Mouse (Mus musculus) testis, postnatal 10 days (tissue): ENCODE data around the gene Ahsa1.
"Not testable (repeated sequence)": the region's sequence is repeated elsewhere in the genome, so short reads cannot be mapped to it uniquely, and the experiment has no call there.

Source experiments
- DNase-seq: peaks from one replicate; pipeline ENCODE4 v3.0.0; 2021; ENCODE audit warnings: low spot score

The Ahsa1 gene

GRCm38 (mm10) chr12:87281766-87282165 lies 15.5 kb downstream of the Ahsa1 start:
- no peak for DNase-seq

- DNase-seq: no peak
Measured at GRCm38 (mm10) chr12:87282743-87283142, 16.5 kb downstream of the Ahsa1 start.

GRCm38 (mm10) chr12:87283706-87284105 lies 17.4 kb downstream of the Ahsa1 start:
- no peak for DNase-seq

GRCm38 (mm10) chr12:87284268-87284667 lies 18.0 kb downstream of the Ahsa1 start:
- DNase-seq: no peak

GRCm38 (mm10) chr12:87284726-87285125 lies 18.4 kb downstream of the Ahsa1 start:
- DNase-seq: no peak

GRCm38 (mm10) chr12:87289100-87289499 lies 22.8 kb downstream of the Ahsa1 start:
- no peak for DNase-seq

GRCm38 (mm10) chr12:87293934-87294333 lies 27.7 kb downstream of the Ahsa1 start:
- no peak for DNase-seq

GRCm38 (mm10) chr12:87299037-87299656 lies 32.9 kb downstream of the Ahsa1 start:
- DNase-seq: peak; percentile 62

GRCm38 (mm10) chr12:87299657-87300440 lies 33.6 kb downstream of the Ahsa1 start, which contains the start of gene Ism2:
Gene Ism2 (minus strand): TSS chr12:87299705.
- peak; percentile 65 for DNase-seq

- no peak for DNase-seq
Measured at GRCm38 (mm10) chr12:87300441-87300690, 34.1 kb downstream of the Ahsa1 start.

- no peak for DNase-seq
Measured at GRCm38 (mm10) chr12:87301189-87301588, 34.9 kb downstream of the Ahsa1 start.

- no peak for DNase-seq
Measured at GRCm38 (mm10) chr12:87305767-87306583, 39.7 kb downstream of the Ahsa1 start.

- DNase-seq: not testable (repeated sequence)
Measured at GRCm38 (mm10) chr12:87306584-87306844, 40.2 kb downstream of the Ahsa1 start.

- DNase-seq: no peak
Measured at GRCm38 (mm10) chr12:87313098-87313497, 46.8 kb downstream of the Ahsa1 start.

GRCm38 (mm10) chr12:87317951-87318350 lies 51.7 kb downstream of the Ahsa1 start:
- DNase-seq: no peak

GRCm38 (mm10) chr12:87319229-87319628 lies 53.0 kb downstream of the Ahsa1 start:
- DNase-seq: no peak
